Mouse (Mus musculus) regulatory T cell (primary cell): ENCODE measurements around the gene BC061212.
"Not testable (repeated sequence)": the region's sequence is repeated elsewhere in the genome, so short reads cannot be mapped to it uniquely, and the experiment has no call there.

Source experiments
- in situ Hi-C: fragments of 300-600 bp; cut with MboI, MseI; formaldehyde crosslinking; loops from one replicate; pipeline ENCODE4 v1.15.1; 2025; ENCODE audit warnings: high pct_unique_total_duplicates

The BC061212 gene

DNA sequence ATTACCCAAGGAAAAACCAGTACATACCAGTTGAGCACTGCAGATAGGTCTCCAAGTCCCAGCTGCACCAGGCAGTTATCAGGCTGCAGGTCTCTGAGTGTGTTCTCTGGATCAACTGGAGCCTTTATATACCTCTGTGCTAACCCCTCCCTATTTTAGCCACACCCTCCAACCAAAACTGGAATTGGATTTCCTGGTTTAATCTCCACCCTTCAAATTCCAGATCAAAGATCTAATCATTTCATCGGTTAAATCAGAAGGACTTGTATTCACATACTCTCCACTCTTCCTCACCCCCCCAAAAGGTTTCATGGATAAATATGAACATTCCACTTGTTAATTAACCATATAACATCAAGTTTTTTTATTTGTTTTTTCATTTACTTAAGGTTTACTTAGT is at the start of gene BC061212:
Gene BC061212, minus strand, starts transcription at position 101 of the 400 bp plus-strand sequence.
- in situ Hi-C loops: not testable (repeated sequence)

DNA sequence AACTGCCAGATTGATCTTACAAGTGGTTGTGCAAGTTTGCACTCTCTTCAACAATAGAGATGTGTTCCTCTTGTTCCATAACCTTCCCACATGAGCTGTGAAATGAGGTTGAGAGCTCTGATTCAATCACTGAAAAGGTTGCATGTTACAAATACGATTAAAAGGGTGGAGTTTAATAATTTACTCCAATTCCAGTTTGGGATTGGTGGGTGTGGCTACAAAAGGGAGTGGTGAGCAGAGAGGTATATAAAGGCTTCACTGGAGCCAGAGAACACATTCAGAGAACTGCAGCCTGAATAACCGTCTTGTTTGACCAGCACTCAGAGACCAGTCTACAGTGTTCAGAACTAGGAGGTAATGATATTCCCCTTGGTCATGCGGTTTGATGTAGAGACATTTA is 5.7 kb upstream of the BC061212 start, which contains the start of gene Gm6351:
Gene Gm6351, plus strand, starts transcription at position 301 of the 400 bp plus-strand sequence.
- in situ Hi-C loops: not testable (repeated sequence)
